ENCODE assay signal across 8 mouse cellular contexts in genomic region chr14:87463963-87464654, GRCm38 (mm10). TPM values are rescaled to one million over a fixed set of nuclear protein-coding genes. Genes with fewer than 3 reads are reported as not detected.
DNase-seq lines count a peak whose midpoint lies in the region; ATAC-seq and TF ChIP-seq lines count a peak whose summit lies in the region.

No protein-coding gene starts in this region.

- H3K9ac ChIP-seq in ES-E14 (ENCODE audit: insufficient read depth, low read depth, low read length, poor library complexity, severe bottlenecking): no peak overlapping the region
- no peak overlapping the region for H3K9ac ChIP-seq in embryonic facial prominence, embryonic 14.5 days (ENCODE audit: low read depth, low read length)
- no peak overlapping the region for H3K9ac ChIP-seq in lung, embryonic 16.5 days (ENCODE audit: low read length)

- DNase-seq in ES-E14 (ENCODE audit: low read depth, low spot score): peak; percentile 59
- peak; percentile 89 for DNase-seq in brain, adult 2 months (ENCODE audit: low read depth, low spot score)
- peak; percentile 77 for DNase-seq in embryonic facial prominence, embryonic 14.5 days (ENCODE audit: low spot score)
- peak; percentile 65 to 93 for DNase-seq in layer of hippocampus, adult 18-20 months (ENCODE audit: low spot score in 2 of 2)
- DNase-seq in retina, adult 2 months (ENCODE audit: low read depth, low spot score): peak; percentile 43
- peak; percentile 88 for DNase-seq in thymus, postnatal 4 days

- ATAC-seq in embryonic facial prominence, embryonic 14.5 days (ENCODE audit: low read depth): peak; percentile 62
- peak; percentile 76 to 80 for ATAC-seq in hematopoietic stem cell, adult 5-6 weeks (replicated peaks in 1 of 2; ENCODE audit: insufficient read depth in 1 of 2, low FRiP score in 2 of 2, low TSS enrichment in 1 of 2, low read depth in 1 of 2, poor library complexity in 2 of 2, severe bottlenecking in 2 of 2)
- ATAC-seq in lung, embryonic 16.5 days (ENCODE audit: low read depth): peak; percentile 56

- no peaks in the 10 kb centered on the region for H3K27me3 ChIP-seq in embryonic facial prominence, embryonic 14.5 days (replicated peaks; ENCODE audit: control insufficient read depth, insufficient read depth, low read length)
- H3K27me3 ChIP-seq in lung, embryonic 16.5 days (ENCODE audit: control insufficient read depth, insufficient read depth, low read depth, low read length): no peaks in the 10 kb centered on the region

- H3K4me1 ChIP-seq in ES-E14 (ENCODE audit: control insufficient read depth in 2 of 2, insufficient read depth in 2 of 2, low read length in 2 of 2, poor library complexity in 1 of 2): no peaks in the 10 kb centered on the region
- no peaks in the 10 kb centered on the region for H3K4me1 ChIP-seq in embryonic facial prominence, embryonic 14.5 days (ENCODE audit: control insufficient read depth, insufficient read depth, low read length)
- H3K4me1 ChIP-seq in lung, embryonic 16.5 days (replicated peaks; ENCODE audit: control insufficient read depth, insufficient read depth, low read length): no peaks in the 10 kb centered on the region

- WGBS in embryonic facial prominence, embryonic 14.5 days: 15% methylated on average over 11 of the region's 11 CpGs
- 29% methylated on average over 11 of the region's 11 CpGs for WGBS in lung, embryonic 16.5 days

- H3K4me3 ChIP-seq in ES-E14 (ENCODE audit: insufficient read depth in 1 of 2, low read depth in 1 of 2, low read length in 2 of 2, poor library complexity in 1 of 2, severe bottlenecking in 1 of 2): no peak overlapping the region
- no peak overlapping the region for H3K4me3 ChIP-seq in embryonic facial prominence, embryonic 14.5 days (ENCODE audit: low read depth, low read length)
- no peak overlapping the region for H3K4me3 ChIP-seq in lung, embryonic 16.5 days (ENCODE audit: low read length)

- no peak overlapping the region for H3K4me2 ChIP-seq in embryonic facial prominence, embryonic 14.5 days (ENCODE audit: low read depth, low read length)
- no peak overlapping the region for H3K4me2 ChIP-seq in lung, embryonic 16.5 days (ENCODE audit: low read depth, low read length)

- no peak overlapping the region for H3K27ac ChIP-seq in ES-E14 (ENCODE audit: insufficient read depth, low read depth, low read length, poor library complexity, severe bottlenecking)
- H3K27ac ChIP-seq in embryonic facial prominence, embryonic 14.5 days (replicated peaks; ENCODE audit: low read depth, low read length): no peak overlapping the region
- no peak overlapping the region for H3K27ac ChIP-seq in lung, embryonic 16.5 days (ENCODE audit: low read length)

- no peaks in the 10 kb centered on the region for H3K36me3 ChIP-seq in ES-E14 (ENCODE audit: control insufficient read depth, insufficient read depth, low read length, poor library complexity, severe bottlenecking)
- 0 out of 2 replicates have a peak, but pooled peaks cover 5% of the 10 kb centered on the region for H3K36me3 ChIP-seq in embryonic facial prominence, embryonic 14.5 days (ENCODE audit: control insufficient read depth, insufficient read depth, low read length)
- no peaks in the 10 kb centered on the region for H3K36me3 ChIP-seq in lung, embryonic 16.5 days (ENCODE audit: control insufficient read depth, insufficient read depth, low read length)

- H3K9me3 ChIP-seq in ES-E14 (ENCODE audit: control insufficient read depth, insufficient read depth, low read depth, low read length): no peaks in the 10 kb centered on the region
- H3K9me3 ChIP-seq in embryonic facial prominence, embryonic 14.5 days (ENCODE audit: control insufficient read depth, low read length): no peaks in the 10 kb centered on the region
- H3K9me3 ChIP-seq in lung, embryonic 16.5 days (ENCODE audit: control insufficient read depth, low read length): no peaks in the 10 kb centered on the region

- in situ Hi-C loops in ES-E14 (cut with MboI; ENCODE audit: low sequenced_read_pairs in 2 of 2, unreplicated experiment in 2 of 2): loop anchor here in 1 of 2 experiments (25.0 kb wide), 1 partner anchor 102 kb away; no protein-coding TSS in a partner anchor

TF ChIP-seq in ES-E14, 5 proteins besides CTCF, POLR2A, EP300 and RAD21:
- TF ChIP-seq MAFK (IDR thresholded peaks at IDR 0.05; ENCODE audit: insufficient read depth, low read depth, low read length) (no peak), CHD2 (IDR thresholded peaks at IDR 0.05; ENCODE audit: low read depth, low read length) (no peak), ZC3H11A (IDR thresholded peaks at IDR 0.05; ENCODE audit: borderline replicate concordance, low read depth, low read length) (peak; percentile 65; the same call in 1 of the 2 replicates), HCFC1 (IDR thresholded peaks at IDR 0.05; ENCODE audit: borderline replicate concordance, insufficient read depth, low read length) (no peak), ZNF384 (IDR thresholded peaks at IDR 0.05; ENCODE audit: low read depth, low read length) (no peak)

RNA-seq across cellular contexts. Expression of gene Tdrd3, which starts 47.7 kb away (rescaled TPM):
- 5.4 and 8.2 TPM in 2 replicates for total RNA-seq in ES-E14 (2012; rRNA removed)
- 37.0 and 40.7 TPM in 2 replicates for polyA plus RNA-seq in embryonic facial prominence, embryonic 14.5 days (2014; fragmentation: Nextera tagmentation; extraction: Ambion mirVana)
- 52.9 and 56.3 TPM in 2 replicates for total RNA-seq in hematopoietic stem cell, adult 5-6 weeks (2017)
- 10 to 100 TPM; 26.2 to 28.9 TPM for total RNA-seq in layer of hippocampus, adult 18-20 months (2021)
- polyA plus RNA-seq in lung, embryonic 16.5 days (2015; fragmentation: Nextera tagmentation; extraction: Ambion mirVana): 24.1 and 24.5 TPM in 2 replicates
